Mouse (Mus musculus) gastrocnemius, postnatal 25 days (tissue): Measurements from ENCODE around the gene Serpinf1. TPM values are rescaled to one million over a fixed set of nuclear protein-coding genes. Genes with fewer than 3 reads are reported as not detected.

Experiments
- DNase-seq: peaks from one replicate; pipeline ENCODE4 v3.0.0; 2022
- long read RNA-seq, 2 experiments: library from polyadenylated mRNA; stranded (forward); transcript quantifications; one replicate each; pipeline ENCODE4 v2.0.0; 2021
- total RNA-seq, 2 experiments: library from RNA; stranded (reverse); gene quantifications; 1 replicate in 1 of 2; 2 replicates in 1 of 2; pipeline ENCODE4 v1.2.3; 2021

Gene Serpinf1
- total RNA-seq = 10 to 100 TPM; 98.5 to 98.7 TPM
- long read RNA-seq, experiment 1, transcript Serpinf1-201 (8 exons, 1,832 nt) = major isoform, 29 of 58 reads
- long read RNA-seq, experiment 1, partial matches to known transcripts = 6 of 58 reads
- long read RNA-seq, experiment 1, other reads (novel, unspliced or antisense) = 23 of 58 reads
- long read RNA-seq, experiment 2, transcript Serpinf1-201 (8 exons, 1,832 nt) = major isoform, 58 of 97 reads
- long read RNA-seq, experiment 2, partial matches to known transcripts = 38 of 97 reads
- long read RNA-seq, experiment 2, other reads (novel, unspliced or antisense) = 1 of 97 reads

DNA sequence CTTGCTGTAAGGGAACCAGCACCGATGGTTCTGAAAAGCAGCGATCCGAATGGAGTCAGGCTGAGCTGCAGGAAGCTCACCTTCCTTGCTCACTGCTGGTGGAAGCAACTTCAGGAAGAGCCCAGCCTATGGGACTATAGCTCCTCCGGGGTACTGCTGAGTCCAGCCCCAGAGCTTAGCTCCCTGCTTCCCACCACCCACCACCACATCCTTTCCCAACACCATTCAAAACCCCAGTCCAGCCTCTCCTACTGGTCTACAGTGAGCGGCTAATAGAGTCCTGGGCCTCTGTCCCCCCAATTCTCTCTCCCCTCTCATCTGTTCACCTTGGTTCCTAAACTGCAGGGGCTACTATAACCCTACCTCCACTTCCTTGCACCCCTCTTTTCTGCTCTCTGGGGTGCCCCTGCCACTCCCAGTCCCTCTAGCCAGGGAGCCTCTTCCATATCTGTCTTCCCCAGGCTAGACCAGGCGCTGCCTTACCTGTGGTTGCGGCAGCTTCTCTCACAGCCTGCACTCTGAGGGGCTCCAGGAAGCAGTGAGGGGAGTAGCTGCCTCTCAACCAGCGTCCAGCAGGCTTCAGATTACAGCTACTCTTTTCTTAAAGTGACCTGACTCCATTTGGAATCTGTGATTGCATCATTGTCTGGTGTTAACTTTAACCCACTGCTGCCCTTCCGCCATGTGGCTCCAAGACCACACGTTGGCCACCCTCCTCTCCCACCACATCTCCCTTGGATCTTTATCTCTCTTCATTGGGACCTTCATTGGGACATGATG, at the start of gene Serpinf1:
TSS of gene Serpinf1 (minus strand) at position 689 of the 780 bp plus-strand sequence.
- no peak for DNase-seq

DNA sequence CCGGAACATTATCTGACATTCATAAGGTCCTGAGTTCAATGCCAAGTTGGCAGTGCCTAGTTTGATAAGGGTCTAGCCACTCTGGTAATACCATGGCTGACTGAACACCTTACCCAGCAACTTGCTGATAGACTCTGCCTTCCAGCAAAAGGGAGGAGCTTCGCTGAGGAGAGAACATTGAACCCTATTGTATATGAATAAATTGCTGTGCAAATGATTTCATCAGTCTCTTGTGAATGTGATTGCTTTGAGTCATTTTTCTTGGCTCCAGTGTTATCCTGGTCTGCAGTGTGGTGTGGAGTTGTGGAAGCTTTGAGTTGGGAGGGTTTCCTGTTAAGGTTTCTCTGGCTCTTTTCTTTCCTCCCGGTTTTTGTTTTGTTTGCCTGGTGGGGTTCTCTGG, 48.2 kb upstream of the Serpinf1 start:
- no peak for DNase-seq

DNA sequence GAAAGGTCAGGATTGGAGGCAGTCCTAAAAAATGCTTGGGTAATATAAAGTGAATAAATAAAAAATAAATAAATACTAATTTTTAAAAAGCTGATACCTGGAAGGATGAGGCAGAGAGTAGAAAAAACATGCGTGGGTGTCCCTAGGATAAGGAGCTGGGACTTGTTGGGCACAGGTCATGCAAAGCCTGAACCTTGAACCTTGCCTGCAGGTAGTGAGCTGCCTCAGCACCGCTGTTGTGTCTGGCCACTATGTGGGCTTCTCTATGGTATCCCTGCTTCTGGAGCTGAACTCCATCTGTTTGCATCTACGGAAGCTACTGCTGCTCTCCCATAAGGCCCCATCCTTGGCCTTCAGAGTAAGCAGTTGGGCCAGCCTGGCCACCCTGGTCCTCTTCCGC, 46.8 kb upstream of the Serpinf1 start:
- DNase-seq = no peak

DNA sequence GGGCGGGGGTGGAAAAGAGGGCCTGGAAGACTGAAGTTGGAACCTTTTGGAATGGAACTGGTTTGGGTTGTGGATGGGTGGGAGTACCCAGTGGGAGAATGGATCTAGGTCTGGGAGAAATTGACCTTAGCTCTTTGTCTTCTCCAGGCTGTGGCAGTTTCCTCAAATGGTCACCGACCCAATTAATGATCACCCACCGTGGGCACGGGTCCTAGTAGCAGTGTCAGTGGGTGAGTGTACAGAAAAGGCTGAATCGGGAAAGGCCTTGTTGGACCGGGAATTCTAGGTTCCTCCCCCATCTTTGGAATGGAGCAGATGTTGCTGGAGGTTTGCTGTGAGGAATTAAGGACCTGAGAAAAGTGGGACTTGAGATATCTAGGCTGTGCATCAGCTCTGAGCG, 45.9 kb upstream of the Serpinf1 start:
- DNase-seq = no peak

DNA sequence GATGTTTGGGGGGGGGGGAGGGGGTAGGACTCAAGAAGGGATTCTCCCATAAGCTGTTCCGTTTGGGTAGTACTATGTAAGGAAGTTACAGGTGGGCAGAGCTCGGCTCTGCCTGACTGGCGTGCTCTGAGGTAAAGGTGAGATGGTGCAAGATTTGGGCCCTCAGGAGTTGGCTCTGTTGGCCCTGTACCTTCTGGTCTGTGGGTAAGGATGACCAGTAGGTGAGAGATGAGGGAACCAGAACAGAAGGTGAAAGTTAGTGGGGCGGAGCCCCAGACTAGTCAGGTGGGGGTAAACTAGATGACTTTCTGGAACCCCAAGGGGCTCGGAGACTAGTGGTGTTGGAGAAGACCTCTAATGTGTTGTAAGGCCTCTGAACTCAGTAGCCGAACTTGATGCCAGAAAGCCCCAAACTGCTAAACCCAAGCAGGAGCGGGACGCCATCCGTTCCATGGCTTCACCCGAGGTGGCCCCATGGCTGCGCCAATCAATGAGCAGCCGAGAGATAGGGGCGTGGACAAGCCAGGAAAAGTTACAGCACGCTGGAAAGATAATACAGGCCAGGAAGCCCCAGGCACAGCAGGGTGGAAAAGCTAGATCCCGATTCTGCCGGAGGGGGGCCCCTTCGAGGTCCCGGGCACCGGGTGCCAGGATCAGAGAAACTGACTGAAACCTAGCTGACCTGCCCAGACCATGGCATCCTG, 45.2 kb upstream of the Serpinf1 start:
- peak; percentile 80 for DNase-seq

DNA sequence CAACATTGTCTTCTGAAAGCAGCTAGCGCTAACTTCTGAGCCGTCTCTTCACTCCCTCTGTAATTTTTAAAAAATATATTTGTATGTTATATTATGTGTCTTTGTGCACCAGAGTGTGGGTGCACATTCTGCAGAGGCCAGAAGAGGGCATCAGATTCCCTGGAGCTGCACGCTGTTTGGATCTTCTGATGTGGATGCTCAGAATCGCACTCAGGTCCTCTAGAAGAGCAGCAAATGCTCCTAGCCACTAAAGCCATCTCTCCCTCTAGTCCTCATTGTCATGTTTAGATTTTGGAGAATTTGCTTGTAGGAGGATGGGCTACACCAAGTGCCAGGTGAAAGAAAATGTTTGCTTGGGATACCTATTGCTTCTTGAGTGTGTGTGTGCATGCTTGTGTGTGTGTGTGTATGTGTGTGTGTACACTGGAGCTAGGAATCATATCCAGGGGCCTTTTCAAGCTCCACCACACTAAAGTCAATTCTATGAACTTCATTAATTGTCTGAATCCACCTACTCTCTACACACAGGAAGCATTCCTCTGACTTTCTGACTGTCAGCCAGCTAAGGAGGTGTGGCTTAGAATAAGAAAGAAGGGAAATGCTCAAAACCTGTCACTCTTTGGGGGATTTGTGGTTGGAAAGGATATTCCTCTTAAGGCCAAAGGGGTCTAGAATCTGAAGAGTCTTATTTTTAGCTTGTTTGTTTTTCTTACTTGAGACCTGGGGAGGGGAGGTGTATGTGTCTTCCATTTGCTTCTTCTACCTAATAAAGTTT, 44.4 kb upstream of the Serpinf1 start:
- no peak for DNase-seq

DNA sequence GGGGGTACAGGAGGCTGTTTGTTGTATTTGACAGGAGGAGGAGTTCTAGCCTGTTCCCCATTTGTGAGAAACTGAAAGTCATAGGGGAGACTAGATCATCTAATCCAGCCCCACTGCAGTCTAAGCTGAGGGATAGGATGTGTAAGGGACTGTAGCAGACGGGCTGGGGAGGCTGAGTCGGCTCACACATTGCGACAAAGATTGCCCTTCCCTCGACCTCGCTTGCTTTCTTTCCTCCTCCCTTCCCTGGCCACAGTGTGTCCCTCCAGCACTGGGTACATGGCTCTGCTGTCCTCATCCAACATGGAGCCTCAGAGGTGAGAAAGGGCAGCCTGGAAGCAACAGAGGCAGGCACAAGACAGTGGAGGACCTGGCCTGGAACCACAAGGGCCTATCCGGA, 42.5 kb upstream of the Serpinf1 start:
- no peak for DNase-seq

DNA sequence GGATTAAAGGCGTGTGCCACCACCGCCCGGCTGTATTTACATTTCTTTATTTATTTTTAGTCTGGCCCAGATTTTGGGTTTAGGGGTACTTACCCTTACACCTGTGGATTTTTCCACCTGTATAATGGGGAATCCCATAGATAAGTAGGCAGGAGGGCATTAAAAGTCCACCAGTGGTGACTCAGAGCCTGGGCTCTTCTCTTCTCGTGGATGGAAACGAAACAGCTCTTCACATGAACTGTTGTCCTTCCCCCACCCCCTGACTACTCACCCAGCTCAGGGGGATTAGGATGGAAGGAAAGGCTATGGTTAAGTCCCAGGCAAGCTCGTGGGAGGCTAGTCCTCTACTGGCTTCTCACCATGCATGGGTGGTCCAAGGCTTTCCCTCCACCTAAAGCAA, 41.9 kb upstream of the Serpinf1 start:
- DNase-seq = no peak

DNA sequence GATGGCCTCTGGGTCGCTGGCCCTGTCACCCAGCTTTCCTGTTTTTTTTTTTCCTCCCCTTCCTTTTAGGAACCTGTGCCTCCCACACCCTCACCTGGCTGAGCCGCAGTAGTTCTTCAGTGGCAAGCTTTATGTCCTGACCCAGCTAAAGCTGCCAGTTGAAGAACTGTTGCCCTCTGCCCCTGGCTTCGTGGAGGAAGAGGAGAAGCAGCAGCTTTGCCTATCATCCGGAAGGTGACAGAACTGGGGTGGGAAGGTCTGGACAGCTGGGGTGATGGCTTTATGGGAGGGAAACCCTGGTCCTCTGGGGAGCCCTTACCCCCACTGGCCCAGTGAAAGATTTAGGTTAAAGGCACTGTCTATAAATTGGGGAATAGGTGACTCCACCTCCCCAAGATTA, 41.1 kb upstream of the Serpinf1 start:
- DNase-seq = no peak

DNA sequence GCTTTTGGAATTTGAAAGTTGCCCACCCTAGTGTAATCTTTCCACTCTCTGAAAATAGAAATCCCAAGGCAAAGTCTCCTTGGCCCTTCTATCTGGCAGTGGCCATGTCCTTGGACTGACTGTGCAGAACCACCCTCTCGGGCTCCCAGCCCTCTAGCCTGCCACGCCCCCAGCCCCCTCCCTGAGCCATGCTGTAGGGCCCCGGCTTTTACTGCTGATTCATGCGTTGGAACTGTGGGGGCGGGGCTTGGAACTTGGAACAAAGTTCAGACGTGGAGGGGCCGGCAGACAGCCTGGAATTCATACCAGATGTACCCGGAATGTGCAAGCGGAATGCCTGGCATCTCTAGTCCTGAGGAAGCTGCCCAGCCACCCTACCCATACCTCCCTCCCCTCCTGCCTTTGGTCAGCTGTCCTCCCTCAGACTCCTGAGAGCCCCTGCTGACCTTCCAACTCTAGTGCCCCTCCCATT, 40.4 kb upstream of the Serpinf1 start:
- peak; percentile 94 for DNase-seq

DNA sequence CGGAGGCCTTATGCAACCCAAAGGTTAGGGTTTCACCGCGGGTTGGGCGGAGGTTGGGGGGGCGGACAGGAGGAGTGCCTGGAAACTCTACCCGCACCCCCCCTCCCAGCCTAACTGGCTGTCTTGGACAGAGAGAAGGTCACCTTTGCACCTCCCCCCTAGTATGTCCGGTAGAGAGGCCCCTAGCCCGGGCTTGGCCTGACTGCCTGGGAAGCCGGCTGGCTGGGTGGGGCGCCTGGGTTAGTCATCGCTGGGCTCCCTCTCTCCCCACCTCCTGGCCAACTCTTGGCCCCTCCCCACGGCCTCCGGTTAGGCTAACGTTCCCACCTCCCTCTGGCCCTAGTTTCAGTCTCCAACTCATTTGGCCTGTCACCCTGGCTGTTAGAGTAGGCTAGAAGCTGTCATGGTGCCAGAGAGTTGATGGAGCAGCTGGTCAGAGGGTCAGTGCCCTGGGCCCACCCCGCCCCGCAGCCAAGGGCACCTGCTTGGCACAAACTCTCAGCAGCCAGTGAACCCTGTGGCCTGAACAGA, 39.8 kb upstream of the Serpinf1 start:
- DNase-seq = peak; percentile 96

DNA sequence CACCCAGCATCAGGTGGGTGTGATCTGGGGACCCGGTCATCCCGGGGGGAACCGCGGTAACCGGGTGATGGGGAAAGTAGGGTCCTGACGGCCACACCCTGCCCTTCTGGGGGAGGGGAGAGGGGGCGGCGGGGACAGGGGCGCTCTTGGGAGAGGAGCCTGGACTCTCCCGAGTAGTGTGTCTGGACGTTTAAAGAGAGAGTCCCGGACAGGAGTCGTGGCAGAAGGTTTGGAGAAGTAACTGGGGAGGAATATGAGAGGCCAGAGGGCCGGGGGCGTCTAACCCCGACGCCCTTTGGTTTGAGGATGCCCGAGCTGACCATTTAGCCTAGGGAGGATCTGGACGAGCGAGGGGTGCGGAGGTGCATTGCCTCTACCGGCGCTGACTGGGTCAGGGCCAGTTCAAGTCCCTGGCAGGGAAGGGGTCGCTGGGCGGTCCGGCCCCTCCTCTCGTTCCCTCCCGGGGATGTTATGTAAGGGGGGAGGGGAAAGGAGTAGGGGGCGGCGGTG, 39.3 kb upstream of the Serpinf1 start:
- DNase-seq = no peak

DNA sequence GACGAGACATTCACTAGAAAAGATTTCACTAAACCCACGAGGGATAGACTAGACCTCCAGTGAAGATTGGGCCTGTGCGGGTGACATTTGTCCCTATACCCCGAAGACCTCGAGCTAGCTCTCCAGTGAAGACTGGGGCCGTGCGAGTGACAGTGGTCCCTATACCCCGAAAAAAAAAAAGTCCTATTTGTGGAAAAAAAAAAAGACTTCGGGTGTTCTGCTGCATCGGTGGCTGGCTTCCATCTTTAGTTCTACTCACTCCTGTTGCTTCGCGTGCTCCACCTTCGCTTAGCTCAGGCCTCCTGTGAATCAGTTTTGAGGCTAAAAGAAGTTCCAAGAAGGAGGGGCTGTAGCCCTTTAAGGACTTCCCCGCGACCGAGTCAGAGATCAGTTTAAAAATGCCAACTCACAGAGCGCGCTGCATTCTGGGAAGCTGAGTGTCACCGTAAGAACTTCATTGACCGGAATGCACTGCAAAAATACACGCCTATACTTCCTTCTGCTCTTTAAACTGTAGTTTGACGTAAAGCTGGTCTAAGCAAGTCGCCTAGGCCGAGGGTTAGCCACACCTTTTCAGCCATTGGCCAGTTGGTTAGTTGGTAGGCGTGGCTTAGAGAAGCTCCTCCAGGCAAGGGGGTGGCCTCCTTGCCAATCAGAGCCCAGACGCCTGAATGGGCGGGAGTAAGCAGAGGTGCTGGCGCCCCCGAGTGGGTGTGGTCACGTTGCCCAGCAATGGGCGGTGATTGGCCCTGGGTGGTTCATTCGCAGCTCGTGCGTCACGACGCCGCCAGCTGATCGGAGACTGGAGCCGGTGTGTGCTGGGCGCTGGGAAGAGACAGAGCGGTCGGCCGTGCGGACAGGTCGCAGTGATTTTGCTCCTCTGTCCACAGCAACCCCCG, 38.6 kb upstream of the Serpinf1 start, which contains the start of gene Tlcd2:
TSS of gene Tlcd2 (plus strand) at position 872 of the 899 bp plus-strand sequence.
- DNase-seq = peak; percentile 100

DNA sequence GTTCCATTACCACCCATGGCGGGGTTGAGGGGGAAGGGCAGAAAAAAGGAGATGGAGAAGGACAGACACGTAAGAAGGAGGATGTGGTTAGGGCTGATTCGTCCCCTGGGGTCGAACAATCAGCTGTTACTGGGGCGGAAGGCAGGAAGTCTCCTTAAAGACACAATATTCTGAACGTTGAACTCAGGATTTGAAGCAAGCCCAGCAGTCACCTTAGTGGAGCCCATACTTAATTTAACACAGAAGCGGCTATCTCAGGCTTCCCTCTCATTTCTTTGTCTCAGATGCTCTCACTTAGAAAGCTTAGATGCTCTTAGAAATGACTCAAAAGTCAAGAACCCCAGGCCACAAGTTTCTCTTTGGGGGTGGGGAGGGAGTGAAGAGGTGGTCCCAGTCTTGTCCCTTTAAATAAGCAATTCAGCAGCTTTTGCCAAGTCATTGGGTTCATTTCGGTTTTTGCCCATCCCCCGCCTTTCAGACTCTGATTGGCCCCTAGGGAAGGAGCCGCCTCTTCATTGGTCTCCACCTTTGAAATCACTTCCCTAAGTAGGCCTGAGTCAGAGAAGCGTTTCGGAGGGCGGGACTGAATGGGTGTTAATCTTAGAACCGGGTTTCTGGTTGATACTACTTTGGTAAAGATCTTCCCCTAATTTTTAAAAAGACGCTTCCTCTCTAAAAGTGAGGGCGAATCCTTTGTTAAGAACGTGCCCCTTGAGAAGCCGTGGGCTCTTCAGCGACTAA, 37.8 kb upstream of the Serpinf1 start:
- peak; percentile 90 for DNase-seq

DNA sequence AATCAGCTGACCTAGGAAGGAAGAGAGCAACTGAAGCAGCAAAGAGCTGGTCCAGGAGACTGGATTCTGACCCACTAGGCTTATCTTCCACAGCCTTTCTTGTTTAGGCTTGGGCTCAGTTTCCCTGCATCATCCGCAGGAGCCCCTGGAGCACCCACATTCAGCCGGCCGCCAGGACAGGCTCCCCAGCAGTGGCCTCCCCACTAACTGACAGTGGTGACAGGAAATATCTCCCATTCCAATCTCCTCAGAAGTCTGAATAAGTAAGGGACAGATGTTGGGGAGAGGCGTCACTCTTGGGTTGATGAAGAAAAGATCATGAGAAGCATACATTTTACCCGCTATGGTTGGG, 37.2 kb upstream of the Serpinf1 start:
- DNase-seq = no peak

DNA sequence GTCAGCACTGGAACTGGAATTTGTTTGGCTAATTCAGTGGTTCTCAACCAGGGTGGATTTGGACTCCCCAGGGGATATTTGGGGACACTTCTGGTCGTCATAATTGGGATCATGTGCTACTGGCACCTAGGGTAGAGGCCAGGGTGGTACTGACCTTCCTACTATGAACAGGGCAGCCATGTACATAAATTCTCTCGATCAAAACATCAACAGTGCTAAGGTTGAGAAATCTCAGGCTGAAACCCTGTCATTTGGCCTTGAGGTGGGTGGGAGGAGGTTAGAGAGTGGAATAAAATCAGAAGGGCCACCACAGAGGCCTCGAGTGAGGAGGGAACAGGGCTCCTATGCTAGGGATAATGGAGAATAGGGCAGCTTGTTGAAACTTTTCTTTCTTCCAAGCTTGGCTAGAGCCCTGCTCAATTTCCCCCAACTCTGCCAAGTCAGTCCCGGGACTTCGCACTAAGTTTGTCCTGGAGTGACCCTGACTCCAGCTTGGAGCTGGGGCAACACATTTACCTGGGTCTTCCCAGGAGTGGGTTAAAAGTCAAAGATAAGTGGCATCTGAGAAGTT, 36.7 kb upstream of the Serpinf1 start:
- DNase-seq = peak; percentile 64

DNA sequence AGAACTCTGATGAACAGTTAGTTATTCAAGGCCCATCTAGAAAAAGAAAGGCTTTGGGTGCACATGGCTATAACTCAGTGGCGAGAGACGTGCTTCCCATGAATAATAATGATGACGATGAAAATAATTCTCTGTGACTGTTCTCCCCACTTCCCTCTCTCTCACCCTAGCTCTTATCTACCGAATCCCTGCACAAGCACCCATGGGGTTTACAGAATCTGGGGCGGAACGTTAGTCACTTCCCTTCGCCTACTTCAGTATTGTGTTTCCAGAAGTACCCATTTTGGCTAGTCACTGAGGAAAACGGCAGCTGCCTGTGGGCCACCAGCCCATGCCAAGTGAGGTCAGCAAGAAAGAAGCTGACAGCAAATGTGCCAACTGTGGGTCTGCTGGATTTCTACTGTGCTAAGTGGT, 36.1 kb upstream of the Serpinf1 start:
- peak; percentile 64 for DNase-seq

DNA sequence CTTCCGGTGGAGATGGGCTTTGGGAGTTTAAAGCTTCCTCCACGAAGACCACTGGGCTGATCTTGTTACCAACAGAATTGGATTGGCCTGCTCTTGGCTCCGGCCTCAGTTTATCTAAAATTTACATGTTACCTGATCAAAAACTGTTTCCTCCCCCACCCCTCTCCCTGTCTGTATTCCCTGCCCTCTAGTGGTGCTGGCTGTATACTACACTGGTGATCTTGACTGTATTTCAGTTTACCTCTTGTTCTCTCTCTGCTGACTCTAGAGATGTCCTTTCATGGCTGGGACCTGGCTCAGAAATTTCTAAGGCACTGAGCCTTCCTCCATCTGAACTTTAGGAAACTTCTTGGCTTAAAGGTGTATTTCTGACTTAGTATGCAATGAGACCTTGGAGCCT, 35.7 kb upstream of the Serpinf1 start:
- no peak for DNase-seq

DNA sequence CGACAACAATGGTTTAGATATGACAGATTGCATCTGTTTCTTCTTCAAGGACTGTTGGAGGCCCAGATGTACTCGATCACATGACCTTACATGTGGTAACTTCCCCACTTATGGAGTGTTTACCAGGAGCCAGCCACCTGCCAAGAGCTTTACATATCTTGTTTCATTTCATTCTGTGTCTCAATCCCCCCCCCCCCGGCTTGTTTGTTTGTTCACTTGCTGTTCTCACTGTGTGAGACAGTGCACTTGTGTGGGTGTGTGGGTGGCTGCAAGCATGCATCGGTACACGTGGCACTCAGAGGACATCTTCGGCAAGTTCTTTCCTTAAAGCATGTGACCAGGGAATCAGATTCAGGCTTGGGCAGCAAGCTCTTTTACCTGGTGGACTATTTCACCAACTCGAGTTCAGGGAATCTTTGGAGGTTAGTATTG, 34.0 kb upstream of the Serpinf1 start:
- DNase-seq = no peak
